Mouse (Mus musculus): Measurements from ENCODE around the gene Fgf5.

The Fgf5 gene

DNA sequence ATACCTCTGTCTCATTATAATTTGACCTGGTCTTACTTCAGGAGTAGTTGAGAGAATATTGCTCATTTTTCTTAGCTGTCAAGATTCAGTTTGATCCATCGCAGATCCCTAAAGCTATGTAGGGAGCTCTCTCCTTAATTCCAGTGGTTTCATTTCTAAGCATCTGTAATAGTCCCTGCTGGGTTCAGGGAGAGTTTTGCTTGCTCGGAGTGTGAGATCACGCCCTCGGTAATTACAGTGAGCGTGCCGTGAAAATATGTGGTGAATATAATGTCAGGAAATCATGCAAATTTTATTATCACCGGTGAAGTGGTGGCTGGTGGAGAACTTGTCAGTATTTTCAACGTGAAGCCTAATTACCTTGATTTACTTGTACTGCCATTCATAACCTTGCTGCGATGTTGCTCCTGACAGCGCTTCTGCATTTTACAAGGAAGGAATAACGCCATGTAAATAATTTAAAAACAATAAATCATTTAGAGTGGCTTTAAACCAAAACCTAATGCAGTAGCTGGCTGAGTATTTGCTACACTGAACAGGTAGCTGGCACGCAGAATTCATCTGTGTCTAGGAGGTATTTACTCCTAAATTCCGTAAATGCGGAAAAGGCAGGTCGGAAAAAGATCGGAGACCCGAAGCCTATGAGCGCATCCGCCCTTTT is 38.5 kb downstream of the Fgf5 start:
- POLR2A ChIA-PET = no interaction called here
- CTCF ChIA-PET = interaction anchor here in 1 of 4 experiments (0.6 kb wide), 1 partner anchor 32 kb away, joined by 4 read pairs; no protein-coding TSS in a partner anchor

DNA sequence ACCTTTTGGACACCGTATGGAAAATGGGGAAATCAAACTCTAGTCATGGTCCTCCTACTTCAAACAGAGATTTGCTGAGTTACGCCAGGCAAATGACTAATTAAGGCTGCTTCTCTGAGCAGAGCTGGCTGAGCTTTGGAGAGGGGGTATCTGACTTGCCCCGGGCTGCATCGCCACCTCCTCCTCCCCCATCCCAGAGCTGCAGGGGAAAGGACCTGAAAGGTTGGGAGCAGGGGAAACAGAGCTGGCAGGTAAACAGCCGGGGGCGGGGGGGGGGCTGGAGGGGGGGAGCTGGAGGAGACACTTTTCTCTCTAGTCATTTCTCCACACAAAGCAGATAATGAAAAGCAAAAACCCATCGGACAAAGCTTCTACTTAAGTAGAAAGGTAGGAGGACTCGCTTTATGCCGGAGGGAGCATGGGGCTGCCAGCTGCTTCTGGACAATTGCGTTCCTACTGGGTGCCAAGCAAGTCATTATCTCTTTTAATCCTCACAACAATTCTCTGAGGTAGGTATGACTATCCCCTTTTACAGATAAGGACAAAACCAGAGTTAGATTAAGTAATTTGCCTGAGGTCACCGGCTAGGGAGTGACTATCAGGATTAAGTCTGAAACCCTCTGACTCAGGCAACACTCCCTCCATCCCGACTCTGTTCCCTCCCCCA is 39.2 kb downstream of the Fgf5 start:
- POLR2A ChIA-PET = interaction anchor here in 1 of 4 experiments (0.7 kb wide), 1 partner anchor 1111 kb away, joined by 3 read pairs; no protein-coding TSS in a partner anchor
- CTCF ChIA-PET = interaction anchor here in 2 of 4 experiments (0.6 to 0.8 kb wide), 2 partner anchors 8 to 31 kb away, joined by 3 to 4 read pairs; no protein-coding TSS in a partner anchor

- POLR2A ChIA-PET = no interaction called here
- CTCF ChIA-PET = no interaction called here
These were observed 46.1 kb downstream of the Fgf5 start for GRCm38 (mm10) chr5:98300079-98300478.

DNA sequence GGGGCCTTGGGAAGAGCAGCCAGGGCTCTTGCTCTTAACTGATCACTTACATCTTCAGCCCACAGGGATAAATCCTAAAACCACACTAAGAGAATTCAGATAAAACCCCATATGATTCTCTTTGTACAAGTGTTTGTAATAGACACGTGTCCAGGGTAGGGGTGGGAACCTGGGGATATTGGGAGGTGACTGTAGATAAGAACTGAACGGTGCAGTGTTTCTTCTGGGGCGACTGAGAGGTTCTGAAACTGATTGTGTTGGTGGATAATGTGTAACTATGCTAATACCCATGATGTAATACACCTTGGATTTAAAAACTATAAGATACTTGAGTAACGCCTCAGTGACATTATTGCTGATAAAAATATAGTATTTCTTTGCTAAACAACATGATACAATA is 51.7 kb downstream of the Fgf5 start:
- ChIA-PET CTCF (no interaction called here), POLR2A (interaction anchor here in 1 of 4 experiments (0.7 kb wide), 1 partner anchor 972 kb away, joined by 3 read pairs; no protein-coding TSS in a partner anchor)

- ChIA-PET CTCF (no interaction called here), POLR2A (interaction anchor here in 1 of 4 experiments (0.7 kb wide), 1 partner anchor 973 kb away, joined by 3 read pairs; no protein-coding TSS in a partner anchor)
These were observed 52.5 kb downstream of the Fgf5 start for GRCm38 (mm10) chr5:98306528-98306927.

DNA sequence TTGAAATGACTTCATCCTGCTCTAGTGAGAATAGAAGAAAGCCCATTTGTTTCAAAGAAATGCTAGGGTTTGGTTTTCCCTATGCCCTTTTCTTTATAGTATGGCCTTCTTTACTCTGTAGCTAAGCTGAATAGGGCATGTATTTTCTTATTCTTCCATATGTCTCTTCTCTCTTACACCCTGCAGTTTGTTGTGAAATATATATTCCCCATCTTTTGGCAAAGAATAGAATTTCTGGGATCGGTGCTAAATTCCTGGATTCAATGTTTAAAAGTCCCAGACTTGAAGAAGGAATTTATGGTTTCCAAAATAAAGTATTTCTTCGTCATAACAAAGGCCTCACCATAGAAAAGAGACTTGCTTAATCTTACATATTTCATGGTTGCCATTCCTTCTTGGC is 72.6 kb downstream of the Fgf5 start:
- ChIA-PET POLR2A (no interaction called here), CTCF (no interaction called here)

Data from embryonic stem cell, embryonic (primary cell).